ENCODE assay signal across 25 mouse cellular contexts in genomic region chr4:117989801-117990200, GRCm38 (mm10).
DNase-seq lines count a peak whose midpoint lies in the region; ATAC-seq and TF ChIP-seq lines count a peak whose summit lies in the region.
"Had no signal": no experiment of that assay in that cellular context is flagged by ENCODE, and none has a peak within 500 bp of the region (broad histone marks: within the 10 kb centered on the region; RNA-seq: fewer than 3 reads in every experiment).

No protein-coding gene starts in this region.

- H3K9ac ChIP-seq in kidney, postnatal 0 days (ENCODE audit: low read depth, low read length) = no peak overlapping the region
- H3K9ac ChIP-seq in kidney, embryonic 14.5 days (ENCODE audit: low read depth, low read length) = no peak overlapping the region
- H3K9ac ChIP-seq: embryonic facial prominence, embryonic 15.5 days; heart, embryonic 15.5 days; hindbrain, embryonic 14.5 days had no signal

- H3K4me1 ChIP-seq in kidney, postnatal 0 days (replicated peaks; ENCODE audit: insufficient read depth, low read length) = 0 out of 2 replicates have a peak, but pooled peaks cover 7% of the 10 kb centered on the region
- H3K4me1 ChIP-seq in kidney, embryonic 14.5 days (ENCODE audit: control insufficient read depth, insufficient read depth, low read length) = peaks cover 7% of the 10 kb centered on the region; the same call in 1 of the 2 replicates

- no peak overlapping the region; the same call in 1 of the 2 replicates for H3K27ac ChIP-seq in kidney, postnatal 0 days
- H3K27ac ChIP-seq in kidney, embryonic 14.5 days (ENCODE audit: low read depth, low read length) = no peak overlapping the region
- H3K27ac ChIP-seq: embryonic facial prominence, embryonic 15.5 days; forebrain, embryonic 10.5 days; heart, adult 2 months; heart, embryonic 15.5 days; hindbrain, embryonic 10.5 days; hindbrain, embryonic 14.5 days had no signal

- H3K4me3 ChIP-seq in kidney, postnatal 0 days (replicated peaks; ENCODE audit: low read depth, low read length) = no peak overlapping the region
- H3K4me3 ChIP-seq in kidney, embryonic 14.5 days (ENCODE audit: low read length) = no peak overlapping the region
- H3K4me3 ChIP-seq: embryonic facial prominence, embryonic 15.5 days; erythroblast, embryonic 14.5 days; forebrain, embryonic 10.5 days; heart, adult 2 months; heart, embryonic 15.5 days; hindbrain, embryonic 10.5 days had no signal

- no peaks in the 10 kb centered on the region for H3K36me3 ChIP-seq in kidney, postnatal 0 days (ENCODE audit: insufficient read depth, low read length)
- H3K36me3 ChIP-seq in kidney, embryonic 14.5 days (ENCODE audit: control insufficient read depth, insufficient read depth, low read length) = no peaks in the 10 kb centered on the region
- H3K36me3 ChIP-seq: embryonic facial prominence, embryonic 15.5 days; forebrain, embryonic 10.5 days; heart, embryonic 15.5 days had no signal

- H3K9me3 ChIP-seq in kidney, postnatal 0 days (replicated peaks; ENCODE audit: low read length) = no peaks in the 10 kb centered on the region
- H3K9me3 ChIP-seq in kidney, embryonic 14.5 days (ENCODE audit: control insufficient read depth, low read length) = no peaks in the 10 kb centered on the region
- H3K9me3 ChIP-seq: embryonic facial prominence, embryonic 15.5 days; forebrain, embryonic 10.5 days; heart, embryonic 15.5 days; hindbrain, embryonic 10.5 days had no signal

- TF ChIP-seq CTCF in kidney, postnatal 0 days (IDR thresholded peaks at IDR 0.05; ENCODE audit: low read depth) = no peak

- 0 out of 2 replicates have a peak, but pooled peaks have one; percentile 9 for ATAC-seq in kidney, postnatal 0 days (replicated peaks; ENCODE audit: low FRiP score, low read depth)
- ATAC-seq in kidney, embryonic 14.5 days (ENCODE audit: low FRiP score, low TSS enrichment) = no peak
- ATAC-seq: activated CD4-positive, CD25-positive, alpha-beta regulatory T cell, adult 4 months; forebrain, embryonic 14.5 days; Patski had no signal

- WGBS in kidney, postnatal 0 days = 53% methylated on average over 12 of the region's 12 CpGs
- 73% methylated on average over 12 of the region's 12 CpGs for WGBS in kidney, embryonic 14.5 days

- no peak overlapping the region for H3K4me2 ChIP-seq in kidney, postnatal 0 days (ENCODE audit: low read length)
- no peak overlapping the region for H3K4me2 ChIP-seq in kidney, embryonic 14.5 days (replicated peaks; ENCODE audit: low read depth, low read length)
- H3K4me2 ChIP-seq: embryonic facial prominence, embryonic 15.5 days; heart, embryonic 11.5 days; heart, embryonic 15.5 days; hindbrain, embryonic 14.5 days had no signal

- intact Hi-C loops in heart, postnatal 36 days (cut with DNase I) = loop anchor here (5.0 kb wide), 1 partner anchor 82 kb away; no protein-coding TSS in a partner anchor

- no peaks in the 10 kb centered on the region for H3K27me3 ChIP-seq in kidney, postnatal 0 days (ENCODE audit: insufficient read depth, low read length)
- no peaks in the 10 kb centered on the region for H3K27me3 ChIP-seq in kidney, embryonic 14.5 days (ENCODE audit: control insufficient read depth, insufficient read depth, low read length)
- H3K27me3 ChIP-seq: CH12.LX; embryonic facial prominence, embryonic 15.5 days; heart, embryonic 15.5 days; Patski had no signal

- peak; percentile 81 for DNase-seq in heart, adult 11 months
- no peak for DNase-seq in heart, postnatal 36 days
- DNase-seq in kidney, postnatal 0 days (ENCODE audit: low spot score) = no peak
- peak; percentile 33 for DNase-seq in testis, postnatal 10 days (ENCODE audit: low spot score)
- no peak for DNase-seq in testis, postnatal 14 days (ENCODE audit: low spot score)
- DNase-seq in urinary bladder, postnatal 25 days (ENCODE audit: low spot score) = peak; percentile 2
- DNase-seq: adrenal gland, adult 2 months; adrenal gland, postnatal 25 days; cerebellum, adult 18-20 months; cerebellum, adult 9-11 months; cerebellum, postnatal 36 days; heart, postnatal 14 days had no signal

Comparison
In these comparisons a context has a peak if more than half of its experiments do, and no peak if none do; other contexts are left out.
1. DNase-seq: peak in heart, adult 11 months (single experiment), testis, postnatal 10 days (single experiment) and urinary bladder, postnatal 25 days (single experiment); none in heart, postnatal 36 days (0 of 2), kidney, postnatal 0 days (single experiment) and testis, postnatal 14 days (single experiment).